Mouse (Mus musculus) lung, adult 18-20 months (tissue): ENCODE results near the gene Gm3336.

Experiments used
- DNase-seq, 2 experiments: peaks; one replicate each; pipeline ENCODE4 v3.0.0; 2022; ENCODE audit warnings: mixed read lengths in 2 of 2

The Gm3336 gene

GRCm38 (mm10) chr8:70749097-70749674, 30.8 kb downstream of the Gm3336 start:
- no peak for DNase-seq

- DNase-seq, result no peak
Measured at GRCm38 (mm10) chr8:70750128-70750680, 31.9 kb downstream of the Gm3336 start.

- DNase-seq, result peak; percentile 90 to 94
Measured at GRCm38 (mm10) chr8:70752000-70752764, 33.8 kb downstream of the Gm3336 start.

GRCm38 (mm10) chr8:70753151-70753550, 34.8 kb downstream of the Gm3336 start:
- peak; percentile 91 to 95 for DNase-seq

- peak; percentile 99 for DNase-seq
Measured at GRCm38 (mm10) chr8:70754043-70754870, 35.9 kb downstream of the Gm3336 start, which contains the start of gene Rab3a. Gene Rab3a (plus strand): TSS chr8:70754679.

GRCm38 (mm10) chr8:70754871-70755660, 36.7 kb downstream of the Gm3336 start:
- DNase-seq, result peak in 1 of 2 experiments; percentile 62

GRCm38 (mm10) chr8:70755661-70756475, 37.5 kb downstream of the Gm3336 start:
- peak in 1 of 2 experiments; percentile 6 for DNase-seq

GRCm38 (mm10) chr8:70756476-70757040, 38.2 kb downstream of the Gm3336 start:
- DNase-seq, result no peak

GRCm38 (mm10) chr8:70757523-70758307, 39.4 kb downstream of the Gm3336 start:
- no peak for DNase-seq

GRCm38 (mm10) chr8:70758308-70758615, 39.9 kb downstream of the Gm3336 start:
- no peak for DNase-seq

- peak; percentile 77 to 82 for DNase-seq
Measured at GRCm38 (mm10) chr8:70758616-70759561, 40.5 kb downstream of the Gm3336 start.

- no peak for DNase-seq
Measured at GRCm38 (mm10) chr8:70760350-70760749, 42.0 kb downstream of the Gm3336 start.

GRCm38 (mm10) chr8:70760775-70761406, 42.5 kb downstream of the Gm3336 start, which contains the start of gene Mpv17l2:
Gene Mpv17l2 (minus strand): TSS chr8:70760946.
- peak; percentile 99 for DNase-seq

GRCm38 (mm10) chr8:70762118-70762517, 43.8 kb downstream of the Gm3336 start:
- DNase-seq, result no peak

- no peak for DNase-seq
Measured at GRCm38 (mm10) chr8:70763354-70763753, 45.0 kb downstream of the Gm3336 start.

GRCm38 (mm10) chr8:70764026-70764425, 45.7 kb downstream of the Gm3336 start:
- DNase-seq, result no peak

GRCm38 (mm10) chr8:70764676-70765075, 46.3 kb downstream of the Gm3336 start:
- no peak for DNase-seq

GRCm38 (mm10) chr8:70765329-70765728, 47.0 kb downstream of the Gm3336 start:
- DNase-seq, result no peak
